11 mouse cellular contexts compared by ENCODE assay signal in genomic region chr10:70081564-70082175, GRCm38 (mm10). TPM values are rescaled to one million over a fixed set of nuclear protein-coding genes. Genes with fewer than 3 reads are reported as not detected.
DNase-seq lines count a peak whose midpoint lies in the region; ATAC-seq lines count a peak whose summit lies in the region.
"Had no signal": no experiment of that assay in that cellular context is flagged by ENCODE, and none has a peak within 500 bp of the region (broad histone marks: within the 10 kb centered on the region; RNA-seq: fewer than 3 reads in every experiment).

No protein-coding gene starts in this region.

- DNase-seq in retina, embryonic 14.5 days (ENCODE audit: low spot score) = peak; percentile 28
- no peak for DNase-seq in retina, postnatal 1 day
- DNase-seq in liver, embryonic 11.5 days (ENCODE audit: low spot score) = no peak
- no peak for DNase-seq in left cerebral cortex, adult 11 months (ENCODE audit: low spot score)
- no peak for DNase-seq in forebrain, embryonic 10.5 days (ENCODE audit: extremely low spot score, low spot score)
- no peak for DNase-seq in right cerebral cortex, adult 2 months (ENCODE audit: low spot score in 2 of 2)
- DNase-seq: adrenal gland, postnatal 25 days; cerebellum, postnatal 10 days had no signal

- peaks cover 29% of the 10 kb centered on the region for H3K4me1 ChIP-seq in heart, embryonic 15.5 days (replicated peaks)
- no peaks in the 10 kb centered on the region for H3K4me1 ChIP-seq in liver, embryonic 11.5 days (replicated peaks; ENCODE audit: control insufficient read depth, insufficient read depth, low read length)
- peaks cover 9% of the 10 kb centered on the region; the same call in 1 of the 2 replicates for H3K4me1 ChIP-seq in forebrain, embryonic 10.5 days

- H3K36me3 ChIP-seq in heart, embryonic 15.5 days = no peaks in the 10 kb centered on the region
- H3K36me3 ChIP-seq in liver, embryonic 11.5 days (ENCODE audit: control insufficient read depth, insufficient read depth, low read length) = no peaks in the 10 kb centered on the region
- no peaks in the 10 kb centered on the region for H3K36me3 ChIP-seq in forebrain, embryonic 10.5 days (replicated peaks)

- WGBS in heart, embryonic 15.5 days = 29% methylated on average over 19 of the region's 19 CpGs
- WGBS in liver, embryonic 11.5 days = 57% methylated on average over 19 of the region's 19 CpGs
- 74% methylated on average over 19 of the region's 19 CpGs for WGBS in forebrain, embryonic 10.5 days

- peak overlapping the region; percentile 31 for H3K4me2 ChIP-seq in heart, embryonic 15.5 days
- H3K4me2 ChIP-seq in liver, embryonic 11.5 days = no peak overlapping the region

- no peaks in the 10 kb centered on the region for H3K27me3 ChIP-seq in heart, embryonic 15.5 days
- no peaks in the 10 kb centered on the region for H3K27me3 ChIP-seq in liver, embryonic 11.5 days (replicated peaks; ENCODE audit: control insufficient read depth, insufficient read depth, low read length)
- no peaks in the 10 kb centered on the region for H3K27me3 ChIP-seq in forebrain, embryonic 10.5 days (ENCODE audit: poor library complexity, severe bottlenecking)

- H3K9ac ChIP-seq in heart, embryonic 15.5 days = no peak overlapping the region
- H3K9ac ChIP-seq in liver, embryonic 11.5 days (ENCODE audit: low read depth, low read length) = no peak overlapping the region

- ATAC-seq in heart, embryonic 15.5 days (replicated peaks; ENCODE audit: insufficient number of reproducible peaks, insufficient read depth, low FRiP score, low read depth) = no peak
- no peak for ATAC-seq in liver, embryonic 11.5 days (replicated peaks; ENCODE audit: low FRiP score)
- ATAC-seq: forebrain, embryonic 16.5 days had no signal

- H3K27ac ChIP-seq in heart, embryonic 15.5 days = peak overlapping the region; percentile 77
- H3K27ac ChIP-seq in liver, embryonic 11.5 days (ENCODE audit: low read depth, low read length) = peak overlapping the region; percentile 34; the same call in 1 of the 2 replicates
- H3K27ac ChIP-seq in forebrain, embryonic 10.5 days = no peak overlapping the region
- H3K27ac ChIP-seq: layer of hippocampus, adult 2 months had no signal

- H3K4me3 ChIP-seq in heart, embryonic 15.5 days = no peak overlapping the region
- H3K4me3 ChIP-seq in liver, embryonic 11.5 days (ENCODE audit: low read depth, low read length) = no peak overlapping the region
- no peak overlapping the region for H3K4me3 ChIP-seq in forebrain, embryonic 10.5 days
- H3K4me3 ChIP-seq: layer of hippocampus, adult 2 months had no signal

- no peaks in the 10 kb centered on the region for H3K9me3 ChIP-seq in heart, embryonic 15.5 days (replicated peaks)
- no peaks in the 10 kb centered on the region for H3K9me3 ChIP-seq in liver, embryonic 11.5 days (ENCODE audit: control insufficient read depth, low read length)
- H3K9me3 ChIP-seq in forebrain, embryonic 10.5 days = no peaks in the 10 kb centered on the region

RNA-seq across cellular contexts. Expression of gene Ccdc6, which starts 15.3 kb away (rescaled TPM):
- polyA plus RNA-seq in heart, embryonic 15.5 days (2015; fragmentation: Nextera tagmentation; extraction: Ambion mirVana) = 13.8 and 15.7 TPM in 2 replicates
- 18.8 and 19.1 TPM in 2 replicates for polyA plus RNA-seq in liver, embryonic 11.5 days (2014; fragmentation: Nextera tagmentation; extraction: Ambion mirVana)
- polyA plus RNA-seq in forebrain, embryonic 10.5 days (2016; fragmentation: Nextera tagmentation; extraction: Ambion mirVana) = 16.5 and 19.8 TPM in 2 replicates
